In genomic region chr3:9629951-9630350, GRCm38 (mm10) we compare ENCODE assay signal across 9 mouse cellular contexts. TPM values are rescaled to one million over a fixed set of nuclear protein-coding genes. Genes with fewer than 3 reads are reported as not detected.
DNase-seq lines count a peak whose midpoint lies in the region; ATAC-seq lines count a peak whose summit lies in the region.
"Had no signal": no experiment of that assay in that cellular context is flagged by ENCODE, and none has a peak within 500 bp of the region (broad histone marks: within the 10 kb centered on the region; RNA-seq: fewer than 3 reads in every experiment).

No protein-coding gene starts in this region.

- H3K27ac ChIP-seq in embryonic facial prominence, embryonic 13.5 days, result no peak overlapping the region
- no peak overlapping the region for H3K27ac ChIP-seq in heart, embryonic 14.5 days (replicated peaks in 1 of 2; ENCODE audit: control insufficient read depth in 1 of 2, insufficient read depth in 1 of 2, low read depth in 2 of 2, low read length in 2 of 2)
- no peak overlapping the region for H3K27ac ChIP-seq in kidney, embryonic 16.5 days (ENCODE audit: low read length)
- H3K27ac ChIP-seq in liver, embryonic 12.5 days, result no peak overlapping the region
- no peak overlapping the region for H3K27ac ChIP-seq in neural tube, embryonic 11.5 days (ENCODE audit: low read depth, low read length)

- intact Hi-C loops in gastrocnemius, postnatal 36 days (cut with DNase I), result no loop called here

- DNase-seq in gastrocnemius, postnatal 10 days, result peak; percentile 41
- DNase-seq in gastrocnemius, postnatal 36 days, result no peak
- peak; percentile 36 for DNase-seq in neural tube, embryonic 11.5 days (ENCODE audit: low spot score)

- no peaks in the 10 kb centered on the region for H3K9me3 ChIP-seq in embryonic facial prominence, embryonic 13.5 days
- H3K9me3 ChIP-seq in heart, embryonic 14.5 days (ENCODE audit: control insufficient read depth, low read length), result no peaks in the 10 kb centered on the region
- no peaks in the 10 kb centered on the region for H3K9me3 ChIP-seq in kidney, embryonic 16.5 days (ENCODE audit: low read length)
- no peaks in the 10 kb centered on the region for H3K9me3 ChIP-seq in liver, embryonic 12.5 days (replicated peaks)
- H3K9me3 ChIP-seq in neural tube, embryonic 11.5 days (ENCODE audit: control insufficient read depth, low read length), result no peaks in the 10 kb centered on the region

- H3K4me2 ChIP-seq in embryonic facial prominence, embryonic 13.5 days, result peak overlapping the region; percentile 51
- peak overlapping the region; percentile 69 for H3K4me2 ChIP-seq in heart, embryonic 14.5 days (ENCODE audit: low read length)
- peak overlapping the region; percentile 43 for H3K4me2 ChIP-seq in kidney, embryonic 16.5 days (replicated peaks; ENCODE audit: low read depth, low read length)
- H3K4me2 ChIP-seq in liver, embryonic 12.5 days, result peak overlapping the region; percentile 38
- H3K4me2 ChIP-seq in neural tube, embryonic 11.5 days (ENCODE audit: low read depth), result peak overlapping the region; percentile 21

- H3K4me1 ChIP-seq in embryonic facial prominence, embryonic 13.5 days, result peaks cover 11% of the 10 kb centered on the region
- peaks cover 2 to 5% of the 10 kb centered on the region in 2 experiments; a peak in 2 of 4 replicates for H3K4me1 ChIP-seq in heart, embryonic 14.5 days (ENCODE audit: control insufficient read depth in 2 of 2, insufficient read depth in 2 of 2, low read length in 2 of 2)
- H3K4me1 ChIP-seq in kidney, embryonic 16.5 days (ENCODE audit: insufficient read depth, low read length), result peaks cover 10% of the 10 kb centered on the region
- no peaks in the 10 kb centered on the region for H3K4me1 ChIP-seq in liver, embryonic 12.5 days
- H3K4me1 ChIP-seq in neural tube, embryonic 11.5 days (ENCODE audit: control insufficient read depth, insufficient read depth, low read length), result no peaks in the 10 kb centered on the region

- H3K9ac ChIP-seq in embryonic facial prominence, embryonic 13.5 days, result peak overlapping the region; percentile 58; the same call in 1 of the 2 replicates
- peak overlapping the region; percentile 66 for H3K9ac ChIP-seq in heart, embryonic 14.5 days (ENCODE audit: low read length)
- peak overlapping the region; percentile 46 for H3K9ac ChIP-seq in kidney, embryonic 16.5 days (replicated peaks; ENCODE audit: low read length)
- H3K9ac ChIP-seq in liver, embryonic 12.5 days, result no peak overlapping the region; the same call in 1 of the 2 replicates
- peak overlapping the region; percentile 15 for H3K9ac ChIP-seq in neural tube, embryonic 11.5 days (ENCODE audit: low read length)

- no peak for ATAC-seq in embryonic facial prominence, embryonic 13.5 days (ENCODE audit: insufficient number of reproducible peaks, insufficient read depth, low FRiP score, low TSS enrichment, low read depth)
- no peak for ATAC-seq in heart, embryonic 14.5 days (ENCODE audit: insufficient number of reproducible peaks, insufficient read depth, low FRiP score, low read depth)
- ATAC-seq in kidney, embryonic 16.5 days (ENCODE audit: low FRiP score, low TSS enrichment), result peak; percentile 47; the same call in 1 of the 2 replicates
- no peak for ATAC-seq in liver, embryonic 12.5 days
- ATAC-seq in neural tube, embryonic 11.5 days (ENCODE audit: insufficient read depth, low FRiP score, low TSS enrichment), result peak; percentile 35; the same call in 1 of the 2 replicates
- ATAC-seq in erythroid progenitor cell, adult 5-6 weeks (replicated peaks; ENCODE audit: low FRiP score, poor library complexity, severe bottlenecking), result no peak

- peak overlapping the region; percentile 21 for H3K4me3 ChIP-seq in embryonic facial prominence, embryonic 13.5 days
- peak overlapping the region; percentile 28 to 30 for H3K4me3 ChIP-seq in heart, embryonic 14.5 days (ENCODE audit: control insufficient read depth in 1 of 2, insufficient read depth in 1 of 2, low read depth in 1 of 2, low read length in 2 of 2)
- peak overlapping the region; percentile 26 for H3K4me3 ChIP-seq in kidney, embryonic 16.5 days (ENCODE audit: low read length)
- 0 out of 2 replicates have a peak overlapping the region, but pooled peaks have one; percentile 12 for H3K4me3 ChIP-seq in liver, embryonic 12.5 days
- 0 out of 2 replicates have a peak overlapping the region, but pooled peaks have one; percentile 4 for H3K4me3 ChIP-seq in neural tube, embryonic 11.5 days (ENCODE audit: low read depth, low read length)
- H3K4me3 ChIP-seq: erythroblast, embryonic 14.5 days had no signal

- WGBS in embryonic facial prominence, embryonic 13.5 days, result 18% methylated on average over 17 of the region's 17 CpGs
- 12% methylated on average over 17 of the region's 17 CpGs for whole genome bisulfite sequencing in heart, embryonic 14.5 days
- WGBS in kidney, embryonic 16.5 days, result 8% methylated on average over 17 of the region's 17 CpGs
- 29% methylated on average over 17 of the region's 17 CpGs for WGBS in liver, embryonic 12.5 days (ENCODE audit: insufficient replicate concordance)
- WGBS in neural tube, embryonic 11.5 days, result 31% methylated on average over 17 of the region's 17 CpGs

- no peaks in the 10 kb centered on the region for H3K36me3 ChIP-seq in embryonic facial prominence, embryonic 13.5 days
- H3K36me3 ChIP-seq in heart, embryonic 14.5 days (ENCODE audit: control insufficient read depth, insufficient read depth, low read length), result no peaks in the 10 kb centered on the region
- H3K36me3 ChIP-seq in kidney, embryonic 16.5 days (ENCODE audit: insufficient read depth, low read length), result no peaks in the 10 kb centered on the region
- H3K36me3 ChIP-seq in liver, embryonic 12.5 days, result no peaks in the 10 kb centered on the region
- no peaks in the 10 kb centered on the region for H3K36me3 ChIP-seq in neural tube, embryonic 11.5 days (ENCODE audit: control insufficient read depth, insufficient read depth, low read length)

- peaks cover 17% of the 10 kb centered on the region for H3K27me3 ChIP-seq in embryonic facial prominence, embryonic 13.5 days
- H3K27me3 ChIP-seq in heart, embryonic 14.5 days (ENCODE audit: control insufficient read depth, insufficient read depth, low read length), result no peaks in the 10 kb centered on the region; the same call in none of the 2 replicates
- 0 out of 2 replicates have a peak, but pooled peaks cover 2% of the 10 kb centered on the region for H3K27me3 ChIP-seq in kidney, embryonic 16.5 days (ENCODE audit: insufficient read depth, low read length)
- H3K27me3 ChIP-seq in liver, embryonic 12.5 days (replicated peaks), result peaks cover 50% of the 10 kb centered on the region
- no peaks in the 10 kb centered on the region for H3K27me3 ChIP-seq in neural tube, embryonic 11.5 days (ENCODE audit: control insufficient read depth, insufficient read depth, low read length)

RNA-seq across cellular contexts. Expression of gene Zfp704, which starts 20.1 kb away (rescaled TPM):
- 10 to 100 TPM; 13.4 to 16.6 TPM for total RNA-seq in gastrocnemius, postnatal 10 days (2021)
- 1 to 10 TPM; 4.1 to 5.6 TPM for total RNA-seq in gastrocnemius, postnatal 36 days (2021)
- polyA plus RNA-seq in embryonic facial prominence, embryonic 13.5 days (2015; fragmentation: Nextera tagmentation; extraction: Ambion mirVana), result 10.0 and 10.8 TPM in 2 replicates
- polyA plus RNA-seq in heart, embryonic 14.5 days (2014; fragmentation: Nextera tagmentation; extraction: Ambion mirVana), result 8.1 and 9.2 TPM in 2 replicates
- polyA plus RNA-seq in kidney, embryonic 16.5 days (2015; fragmentation: Nextera tagmentation; extraction: Ambion mirVana), result 11.4 and 13.1 TPM in 2 replicates
- 1.8 and 2.2 TPM in 2 replicates for polyA plus RNA-seq in liver, embryonic 12.5 days (2016; fragmentation: Nextera tagmentation; extraction: Ambion mirVana)
- 5.8 and 6.3 TPM in 2 replicates for polyA plus RNA-seq in neural tube, embryonic 11.5 days (2014; fragmentation: Nextera tagmentation; extraction: Ambion mirVana)
- total RNA-seq in erythroid progenitor cell, adult 5-6 weeks (2015; ENCODE audit: low replicate concordance), result 2.9 and 5.0 TPM in 2 replicates
- total RNA-seq in erythroid progenitor cell, adult 5-6 weeks (2017; ENCODE audit: low replicate concordance), result 1.1 and 1.2 TPM in 2 replicates

Comparison
In these comparisons a context has a peak if more than half of its experiments do, and no peak if none do; other contexts are left out.
1. DNase-seq: peak in gastrocnemius, postnatal 10 days (single experiment) and neural tube, embryonic 11.5 days (single experiment); none in gastrocnemius, postnatal 36 days (0 of 2).
2. ATAC-seq: peak in kidney, embryonic 16.5 days (single experiment) and neural tube, embryonic 11.5 days (single experiment); none in embryonic facial prominence, embryonic 13.5 days (single experiment), heart, embryonic 14.5 days (single experiment), liver, embryonic 12.5 days (single experiment) and erythroid progenitor cell, adult 5-6 weeks (single experiment).
3. Peak in every context shown above with its lines, with median percentiles within 50 percentile points of each other: H3K4me2 ChIP-seq and H3K4me3 ChIP-seq.